Mouse (Mus musculus): Measurements from ENCODE around the gene Gm26620.

DNA sequence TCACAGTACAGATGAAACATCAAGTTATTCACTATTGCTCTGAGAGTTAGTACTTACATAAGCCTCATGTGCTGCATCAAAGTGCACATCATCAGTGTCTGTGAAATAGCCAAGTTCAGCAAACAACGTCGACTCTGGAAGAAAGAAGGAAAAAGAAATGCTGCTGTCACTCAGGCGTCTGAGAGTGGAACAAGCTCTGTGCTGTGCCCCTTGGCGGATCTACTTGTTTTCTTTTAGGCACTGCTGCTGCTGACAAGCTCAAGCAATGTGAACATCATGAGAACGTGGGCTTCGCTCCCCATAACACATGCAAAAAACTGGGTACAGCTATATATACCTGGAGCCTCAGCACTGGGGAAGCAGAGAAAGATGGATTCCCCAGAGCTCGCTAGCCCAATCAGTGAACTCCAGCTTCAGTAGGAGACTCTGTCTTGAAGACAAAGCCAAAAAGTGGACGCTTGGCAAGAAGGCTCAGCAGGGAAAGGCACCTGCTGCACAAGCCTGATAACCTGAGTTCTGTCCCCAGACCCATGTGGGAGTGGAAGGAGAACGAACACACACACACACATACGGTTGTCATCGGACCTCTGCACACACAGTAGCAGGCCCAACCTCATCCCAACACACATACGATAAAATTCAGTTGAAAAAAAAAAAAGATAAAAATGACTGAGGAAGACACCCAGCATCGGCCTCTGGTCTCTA is 29.7 kb upstream of the Gm26620 start:
- TF ChIP-seq GATA1 (IDR thresholded peaks at IDR 0.05; ENCODE audit: borderline replicate concordance, low read length): no peak
- no peak for TF ChIP-seq FLI1 (IDR thresholded peaks at IDR 0.05; ENCODE audit: low read length)

All from megakaryocyte, embryonic 14.5 days (primary cell).